Mouse (Mus musculus) thymus, postnatal 36 days (tissue): ENCODE results near the gene Aire.

Experiments used
- DNase-seq, 2 experiments: peaks; one replicate each; pipeline ENCODE4 v3.0.0; 2022; ENCODE audit warnings: mixed read lengths in 2 of 2

The Aire gene

DNA sequence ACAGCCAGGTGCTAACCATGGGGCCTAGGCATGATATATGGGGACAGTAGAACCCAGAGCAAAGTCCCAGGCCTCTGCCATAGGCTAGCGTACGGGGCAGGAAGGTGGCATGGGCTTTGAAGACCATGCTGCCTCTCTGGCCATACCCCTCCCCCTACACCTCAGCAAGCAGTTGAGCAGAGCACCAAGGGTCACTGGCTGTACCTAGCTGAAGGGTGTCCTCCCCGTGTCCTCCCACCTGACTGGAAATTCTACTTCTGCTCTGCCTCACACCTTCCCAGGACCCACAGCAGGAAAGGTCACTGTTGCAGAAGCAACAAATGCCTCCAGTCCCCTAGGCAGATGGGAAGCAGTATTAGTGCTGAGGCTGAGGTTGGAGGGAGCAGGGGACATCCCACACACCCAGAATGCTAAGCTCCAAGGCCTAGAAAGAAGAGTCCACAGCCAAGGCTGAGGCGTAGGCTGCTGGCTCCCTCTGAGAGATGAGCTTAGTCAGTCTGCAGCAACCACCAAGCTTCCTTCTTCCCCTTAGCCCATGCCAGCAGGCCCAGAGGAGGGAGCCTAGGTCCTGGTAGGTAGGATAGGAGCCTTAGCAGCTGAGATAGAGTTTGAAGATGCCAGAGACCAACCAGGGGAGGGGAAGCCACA lies 37.5 kb downstream of the Aire start:
- no peak for DNase-seq

DNA sequence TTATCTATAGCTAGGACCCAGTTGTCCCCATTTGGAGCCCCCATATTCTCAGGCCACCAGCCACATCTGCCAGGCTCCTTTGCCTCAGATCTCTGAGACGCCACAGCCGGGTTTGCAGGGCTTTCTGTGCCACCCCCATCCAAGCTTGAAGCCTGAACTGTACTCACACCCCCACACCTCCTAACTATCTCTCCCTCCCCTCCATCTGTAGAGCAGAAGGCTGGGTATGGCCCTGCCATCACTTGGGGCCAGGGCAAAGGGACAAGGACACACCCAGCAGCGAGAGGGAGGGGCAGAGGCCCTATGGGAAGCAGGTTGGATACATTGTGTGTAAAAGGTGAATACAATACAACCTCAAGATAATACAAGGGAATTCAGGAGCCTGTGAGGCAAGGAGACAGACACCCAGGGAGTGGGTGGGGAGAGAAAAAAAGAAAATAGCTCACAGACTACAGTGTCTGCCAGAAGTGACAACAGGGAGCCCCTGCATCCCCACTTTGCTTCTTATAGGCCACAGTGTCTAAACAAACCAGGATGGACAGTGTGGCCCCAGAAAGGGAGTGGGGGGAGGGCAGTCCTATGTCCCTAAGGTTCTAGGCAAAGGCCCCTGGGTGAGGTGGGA lies 38.8 kb downstream of the Aire start:
- no peak for DNase-seq

DNA sequence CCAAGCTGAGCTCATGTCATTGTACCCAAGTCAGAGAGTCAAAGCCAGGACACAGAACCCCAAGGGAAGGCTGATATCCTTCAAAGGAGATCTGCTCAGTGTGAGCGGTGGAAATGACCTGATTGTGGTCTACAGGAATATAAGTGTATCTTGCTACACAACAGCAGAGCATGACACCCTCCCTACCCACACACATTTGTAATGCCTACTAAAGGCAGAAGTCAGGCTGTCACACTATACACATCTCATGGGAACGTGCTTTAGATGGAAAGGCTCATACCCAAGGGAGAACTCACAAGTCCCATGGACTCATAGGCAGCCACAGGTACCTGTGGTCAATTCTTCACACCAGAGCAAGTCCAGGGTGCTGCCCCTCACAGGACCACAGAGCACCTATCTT lies 41.1 kb downstream of the Aire start:
- DNase-seq: no peak

- DNase-seq: no peak
These were observed 41.6 kb downstream of the Aire start for GRCm38 (mm10) chr10:78001796-78002195.

GRCm38 (mm10) chr10:78000200-78000599 lies 43.2 kb downstream of the Aire start:
- DNase-seq: no peak

GRCm38 (mm10) chr10:77995639-77996038 lies 47.8 kb downstream of the Aire start:
- no peak for DNase-seq

DNA sequence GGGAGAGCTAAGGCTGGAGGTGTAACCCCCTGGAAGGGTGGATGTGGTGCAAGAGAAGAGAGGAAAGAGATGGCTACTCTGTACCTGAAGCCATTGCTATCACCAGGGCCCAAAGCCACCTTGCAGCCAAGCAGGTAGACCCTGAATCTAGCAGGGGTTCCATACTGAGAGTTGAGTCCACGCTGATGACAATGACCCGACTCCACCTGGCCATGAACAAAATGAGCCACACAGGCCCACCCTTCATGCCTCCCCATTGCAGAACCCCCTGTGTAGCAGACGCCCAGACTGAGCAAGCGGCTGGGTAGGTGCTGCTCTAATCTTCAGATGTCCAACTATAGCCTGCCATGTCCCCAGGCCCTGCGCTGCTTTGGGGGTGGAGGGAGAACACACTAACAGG lies 57.6 kb downstream of the Aire start:
- no peak for DNase-seq

- peak; percentile 55 to 58 for DNase-seq
These were observed 58.8 kb downstream of the Aire start for GRCm38 (mm10) chr10:77984660-77985059.
